Mouse (Mus musculus) kidney, embryonic 15.5 days (tissue): ENCODE data around the gene Rbm19. TPM values are rescaled to one million over a fixed set of nuclear protein-coding genes. Genes with fewer than 3 reads are reported as not detected.

Source experiments
- ATAC-seq: fragments of 200-750 bp; cut with Nextera tagmentation; replicated peaks from 2 replicates; pipeline ENCODE4 v1.8.0; 2017; ENCODE audit warnings: moderate TSS enrichment; ENCODE audit not compliant: low FRiP score
- H3K27ac ChIP-seq: fragments of 300-500 bp; sonication (generic); 2 replicates; pipeline ENCODE4 v1.5.1; 2015; ENCODE audit warnings: mild to moderate bottlenecking, inconsistent platforms
- H3K27me3 ChIP-seq: fragments of 300-500 bp; sonication (generic); 2 replicates; pipeline ENCODE4 v1.6.1; 2015; ENCODE audit warnings: inconsistent platforms
- H3K36me3 ChIP-seq: fragments of 300-500 bp; sonication (generic); 2 replicates; pipeline ENCODE4 v1.6.1; 2015; ENCODE audit warnings: inconsistent platforms
- H3K4me1 ChIP-seq: fragments of 300-500 bp; sonication (generic); 2 replicates; pipeline ENCODE4 v1.6.1; 2015; ENCODE audit warnings: inconsistent platforms
- H3K4me2 ChIP-seq: fragments of 300-500 bp; sonication (generic); 2 replicates; pipeline ENCODE4 v1.6.1; 2015; ENCODE audit warnings: moderate library complexity, mild to moderate bottlenecking, inconsistent platforms
- H3K4me3 ChIP-seq: fragments of 300-500 bp; sonication (generic); replicated peaks from 2 replicates; pipeline ENCODE4 v1.5.1; 2015; ENCODE audit warnings: mild to moderate bottlenecking, inconsistent platforms
- H3K9ac ChIP-seq: fragments of 300-500 bp; sonication (generic); 2 replicates; pipeline ENCODE4 v1.6.1; 2015; ENCODE audit warnings: mild to moderate bottlenecking, inconsistent platforms
- H3K9me3 ChIP-seq: fragments of 300-500 bp; sonication (generic); replicated peaks from 2 replicates; pipeline ENCODE4 v1.6.1; 2016; ENCODE audit warnings: inconsistent platforms
- WGBS: fragments of 180-500 bp; shearing (Covaris S2); methylation state at CpG from one replicate; pipeline ENCODE4 v1.1.7; 2015; ENCODE audit warnings: mixed read lengths; 5-methylcytosine and 5-hydroxymethylcytosine counted together
- polyA plus RNA-seq: library from polyadenylated mRNA; unstranded; fragments of >200 nt; fragmentation: Nextera tagmentation; extraction: Ambion mirVana; gene quantifications from 2 replicates; pipeline ENCODE4 v1.2.1, GENCODE M21; 2015

Rbm19 gene
- 25.0 and 25.9 TPM in 2 replicates for polyA plus RNA-seq

GRCm38 (mm10) chr5:120116261-120117050, at the start of gene Rbm19:
TSS of gene Rbm19 (plus strand) at chr5:120116465.
- under 1% methylated on average over 46 of the region's 46 CpGs for WGBS
- Histone ChIP-seq H3K4me3 (peak within 1 kb of the TSS; percentile 61), H3K4me2 (peak within 1 kb of the TSS; percentile 82), H3K9ac (peak within 1 kb of the TSS; percentile 49), H3K27me3 (peaks cover 3% of the 10 kb centered on the region; the same call in 1 of the 2 replicates), H3K27ac (0 out of 2 replicates have a peak within 1 kb of the TSS, but pooled peaks have one; percentile 4), H3K36me3 (peaks cover 30% of the 10 kb centered on the region), H3K4me1 (peaks cover 8% of the 10 kb centered on the region), H3K9me3 (no peaks in the 10 kb centered on the region)
- ATAC-seq = peak; percentile 86

- Histone ChIP-seq H3K36me3 (no peaks in the 10 kb centered on the region), H3K4me1 (peaks cover 14% of the 10 kb centered on the region), H3K4me3 (no peak overlapping the region), H3K27me3 (peaks cover 20% of the 10 kb centered on the region), H3K9ac (no peak overlapping the region), H3K27ac (no peak overlapping the region), H3K4me2 (no peak overlapping the region), H3K9me3 (no peaks in the 10 kb centered on the region)
- ATAC-seq = no peak
- 15% methylated on average over 6 of the region's 6 CpGs for WGBS
These were observed 49.0 kb upstream of the Rbm19 start for GRCm38 (mm10) chr5:120067266-120067665.

GRCm38 (mm10) chr5:120074101-120074500, 42.2 kb upstream of the Rbm19 start:
- 61% methylated on average over 9 of the region's 9 CpGs for WGBS
- H3K36me3 ChIP-seq = no peaks in the 10 kb centered on the region

GRCm38 (mm10) chr5:120080027-120080426, 36.2 kb upstream of the Rbm19 start:
- Histone ChIP-seq H3K4me2 (no peak overlapping the region), H3K4me1 (no peaks in the 10 kb centered on the region), H3K4me3 (no peak overlapping the region), H3K27me3 (peaks cover 39% of the 10 kb centered on the region), H3K9ac (no peak overlapping the region), H3K27ac (no peak overlapping the region), H3K9me3 (no peaks in the 10 kb centered on the region), H3K36me3 (no peaks in the 10 kb centered on the region)
- ATAC-seq = no peak
- 68% methylated on average over 9 of the region's 9 CpGs for whole genome bisulfite sequencing

More at GRCm38 (mm10) chr5:120074101-120074500, 42.2 kb upstream of the Rbm19 start:
- Histone ChIP-seq H3K9me3 (no peaks in the 10 kb centered on the region), H3K27me3 (peaks cover 14% of the 10 kb centered on the region; the same call in 1 of the 2 replicates), H3K27ac (no peak overlapping the region), H3K4me1 (no peaks in the 10 kb centered on the region), H3K9ac (no peak overlapping the region), H3K4me2 (no peak overlapping the region), H3K4me3 (no peak overlapping the region)
- ATAC-seq = no peak

- no peak for ATAC-seq
- H3K4me3 ChIP-seq = no peak overlapping the region
- no peak overlapping the region for H3K9ac ChIP-seq
- no peaks in the 10 kb centered on the region for H3K9me3 ChIP-seq
- peaks cover 44% of the 10 kb centered on the region for H3K27me3 ChIP-seq
- H3K27ac ChIP-seq = no peak overlapping the region
- H3K4me1 ChIP-seq = no peaks in the 10 kb centered on the region
- no peaks in the 10 kb centered on the region for H3K36me3 ChIP-seq
- 81% methylated on average over 6 of the region's 6 CpGs for WGBS
- no peak overlapping the region for H3K4me2 ChIP-seq
These were observed 35.8 kb upstream of the Rbm19 start for GRCm38 (mm10) chr5:120080468-120080867.

GRCm38 (mm10) chr5:120088561-120088960, 27.7 kb upstream of the Rbm19 start:
- Histone ChIP-seq H3K9me3 (no peaks in the 10 kb centered on the region), H3K4me2 (no peak overlapping the region), H3K27me3 (peaks cover 76% of the 10 kb centered on the region), H3K36me3 (no peaks in the 10 kb centered on the region), H3K27ac (no peak overlapping the region), H3K4me3 (no peak overlapping the region), H3K4me1 (no peaks in the 10 kb centered on the region), H3K9ac (no peak overlapping the region)
- WGBS = 1% methylated on average over 16 of the region's 16 CpGs
- no peak for ATAC-seq

GRCm38 (mm10) chr5:120094602-120095001, 21.7 kb upstream of the Rbm19 start:
- Histone ChIP-seq H3K4me3 (no peak overlapping the region), H3K9ac (no peak overlapping the region), H3K27ac (no peak overlapping the region), H3K9me3 (no peaks in the 10 kb centered on the region), H3K36me3 (no peaks in the 10 kb centered on the region), H3K4me2 (no peak overlapping the region), H3K4me1 (0 out of 2 replicates have a peak, but pooled peaks cover 5% of the 10 kb centered on the region), H3K27me3 (peaks cover 36% of the 10 kb centered on the region)
- WGBS = 55% methylated on average over 7 of the region's 7 CpGs
- no peak for ATAC-seq

- H3K4me1 ChIP-seq = 0 out of 2 replicates have a peak, but pooled peaks cover 5% of the 10 kb centered on the region
- no peak overlapping the region for H3K4me3 ChIP-seq
- no peak overlapping the region for H3K9ac ChIP-seq
- H3K4me2 ChIP-seq = no peak overlapping the region
- 41% methylated on average over 9 of the region's 9 CpGs for WGBS
- no peak for ATAC-seq
- no peak overlapping the region for H3K27ac ChIP-seq
- H3K36me3 ChIP-seq = no peaks in the 10 kb centered on the region
- H3K9me3 ChIP-seq = no peaks in the 10 kb centered on the region
- peaks cover 16% of the 10 kb centered on the region for H3K27me3 ChIP-seq
These were observed 19.2 kb upstream of the Rbm19 start for GRCm38 (mm10) chr5:120097042-120097441.

- Histone ChIP-seq H3K4me3 (no peak overlapping the region), H3K9ac (no peak overlapping the region), H3K27ac (no peak overlapping the region), H3K9me3 (no peaks in the 10 kb centered on the region), H3K36me3 (no peaks in the 10 kb centered on the region), H3K4me1 (0 out of 2 replicates have a peak, but pooled peaks cover 5% of the 10 kb centered on the region), H3K27me3 (peaks cover 16% of the 10 kb centered on the region), H3K4me2 (no peak overlapping the region)
- WGBS = 85% methylated on average over 6 of the region's 6 CpGs
- ATAC-seq = no peak
These were observed 15.5 kb upstream of the Rbm19 start for GRCm38 (mm10) chr5:120100814-120101213.

GRCm38 (mm10) chr5:120102097-120102496, 14.2 kb upstream of the Rbm19 start:
- Histone ChIP-seq H3K9me3 (no peaks in the 10 kb centered on the region), H3K4me2 (no peak overlapping the region), H3K27me3 (peaks cover 23% of the 10 kb centered on the region), H3K4me1 (0 out of 2 replicates have a peak, but pooled peaks cover 2% of the 10 kb centered on the region), H3K9ac (no peak overlapping the region), H3K4me3 (no peak overlapping the region), H3K36me3 (no peaks in the 10 kb centered on the region), H3K27ac (no peak overlapping the region)
- 28% methylated on average over 8 of the region's 8 CpGs for whole genome bisulfite sequencing
- no peak for ATAC-seq

GRCm38 (mm10) chr5:120102732-120103131, 13.5 kb upstream of the Rbm19 start:
- H3K9me3 ChIP-seq = no peaks in the 10 kb centered on the region
- WGBS = 13% methylated on average over 12 of the region's 12 CpGs
- H3K4me1 ChIP-seq = no peaks in the 10 kb centered on the region
- no peak overlapping the region for H3K4me3 ChIP-seq
- no peak overlapping the region for H3K9ac ChIP-seq
- no peak overlapping the region for H3K27ac ChIP-seq
- ATAC-seq = no peak
- H3K36me3 ChIP-seq = no peaks in the 10 kb centered on the region
- no peak overlapping the region for H3K4me2 ChIP-seq
- peaks cover 28% of the 10 kb centered on the region for H3K27me3 ChIP-seq

GRCm38 (mm10) chr5:120103458-120103857, 12.8 kb upstream of the Rbm19 start:
- 45% methylated on average over 12 of the region's 12 CpGs for WGBS
- Histone ChIP-seq H3K27me3 (peaks cover 34% of the 10 kb centered on the region), H3K9ac (no peak overlapping the region), H3K36me3 (no peaks in the 10 kb centered on the region), H3K4me1 (no peaks in the 10 kb centered on the region), H3K4me2 (no peak overlapping the region), H3K4me3 (no peak overlapping the region), H3K9me3 (no peaks in the 10 kb centered on the region), H3K27ac (no peak overlapping the region)
- ATAC-seq = no peak
